Mouse (Mus musculus): ENCODE measurements around the gene Dnah7a.

DNA sequence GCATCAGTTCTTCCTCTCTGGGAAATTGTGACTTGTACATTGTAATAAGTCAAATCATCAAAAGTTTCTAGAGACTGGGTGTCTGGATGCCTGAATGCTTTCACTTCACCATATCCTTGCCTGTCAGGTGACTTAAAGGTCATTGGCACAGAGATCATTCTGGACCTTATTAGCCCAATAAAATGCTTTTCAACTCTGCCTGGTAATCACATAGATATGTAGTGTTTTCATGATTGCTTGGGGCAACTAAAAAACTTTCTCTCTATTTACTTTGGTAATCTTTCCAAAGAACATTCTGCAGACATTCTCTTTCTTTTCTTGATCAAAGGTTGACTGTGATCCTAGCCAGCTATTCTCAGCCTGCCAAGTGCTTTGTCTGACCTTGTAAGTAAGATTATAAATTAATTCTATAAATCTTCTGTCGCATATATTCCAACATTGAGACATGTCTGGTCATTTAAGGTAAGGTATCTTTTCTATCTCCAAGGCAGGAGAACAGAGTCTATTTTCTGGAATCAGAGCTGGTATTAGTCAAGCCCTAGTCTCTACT lies 9.5 kb upstream of the Dnah7a start:
- TF ChIP-seq CTCF (IDR thresholded peaks at IDR 0.05; ENCODE audit: borderline replicate concordance, extremely low read depth, insufficient read depth, insufficient read length), result no peak
- TF ChIP-seq POLR2A (IDR thresholded peaks at IDR 0.05; ENCODE audit: borderline replicate concordance, extremely low read depth, insufficient read depth, insufficient read length, poor library complexity, severe bottlenecking), result no peak
